Mouse (Mus musculus) olfactory bulb, adult 2 months (tissue): ENCODE data around the gene Lmo7.

Source experiments
- CTCF ChIP-seq: fragments of 200-500 bp; IDR thresholded peaks from 2 replicates; pipeline ENCODE4 v1.5.1; 2012; ENCODE audit warnings: low read depth, mild to moderate bottlenecking, low read length, moderate library complexity; ENCODE audit not compliant: insufficient read depth
- POLR2A ChIP-seq: fragments of 200-500 bp; IDR thresholded peaks from 2 replicates; pipeline ENCODE4 v1.6.1; 2012; ENCODE audit warnings: mild to moderate bottlenecking, low read depth, low read length, moderate library complexity; ENCODE audit not compliant: insufficient read depth

DNA sequence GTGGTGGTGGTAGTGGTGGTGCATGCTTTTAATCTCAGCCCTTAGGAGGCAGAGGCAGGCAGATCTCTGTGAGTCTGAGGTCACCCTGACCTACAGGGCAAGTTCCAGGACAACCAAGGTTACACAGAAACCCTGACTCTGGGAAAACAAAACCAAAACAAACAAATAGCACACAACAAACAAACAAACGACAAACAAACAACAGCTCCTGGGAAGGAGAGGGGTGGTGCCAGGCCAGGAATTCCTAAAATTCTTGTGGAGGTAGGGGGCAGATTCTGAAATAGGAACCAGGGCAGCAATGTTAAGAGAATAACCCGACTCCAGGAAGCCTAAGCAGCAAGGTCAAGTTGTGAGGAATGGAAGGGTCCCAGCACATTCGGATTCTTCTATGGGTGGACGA, 7.7 kb downstream of the Lmo7 start:
- TF ChIP-seq CTCF: no peak
- no peak for TF ChIP-seq POLR2A
